Mouse (Mus musculus): ENCODE measurements around the gene Ptpn11.
"Not testable (repeated sequence)": the region's sequence is repeated elsewhere in the genome, so short reads cannot be mapped to it uniquely, and the experiment has no call there.

Gene Ptpn11

DNA sequence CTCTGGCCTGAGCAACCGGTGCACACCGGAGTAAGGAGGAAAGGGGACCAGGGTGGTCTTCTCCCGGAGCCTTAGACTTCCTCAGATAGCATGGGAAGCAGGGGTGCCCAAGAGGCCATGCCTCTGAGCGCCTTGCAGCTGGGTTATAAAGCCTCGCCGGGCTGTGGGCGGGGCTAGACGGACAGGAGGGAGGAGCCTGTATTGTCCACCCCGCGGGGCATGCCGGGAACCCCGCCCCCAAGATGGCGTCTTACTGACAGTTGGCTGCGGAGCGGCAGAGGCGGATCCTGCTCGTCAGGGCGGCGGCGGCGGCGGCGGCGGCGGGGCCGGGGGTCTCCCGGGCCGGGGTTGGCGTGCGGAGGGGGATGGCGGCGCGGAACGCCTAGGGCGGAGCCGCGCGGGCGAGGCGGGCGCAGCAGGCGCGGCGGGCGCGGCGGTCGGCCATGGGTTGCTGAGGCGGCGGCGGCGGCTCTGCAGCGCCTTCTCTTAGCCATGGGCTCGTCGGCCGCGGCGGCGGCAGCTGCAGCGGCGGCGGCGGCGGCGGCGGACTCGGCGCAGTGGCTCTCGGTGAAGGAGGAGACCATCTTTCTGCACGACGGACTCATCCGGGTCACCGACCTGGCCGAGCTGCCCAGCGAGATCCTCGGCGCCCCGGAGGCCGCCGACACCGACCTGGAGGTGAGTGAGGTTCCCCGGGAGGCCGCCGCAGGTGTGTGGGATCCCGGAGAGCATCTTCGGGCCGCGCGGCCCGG is 29.0 kb upstream of the Ptpn11 start, which contains the start of gene Hectd4:
Gene Hectd4 (plus strand): TSS at position 240 of the 752 bp plus-strand sequence.
- ChIA-PET CTCF (interaction anchor here in 3 of 4 experiments (0.6 to 1.4 kb wide), 5 partner anchors 9 to 180 kb away, joined by 3 to 4 read pairs (median 3); no protein-coding TSS in a partner anchor), POLR2A (interaction anchor here (0.6 to 10.0 kb wide), 34 partner anchors 9 to 852 kb away, joined by 3 to 153 read pairs (median 4); partner anchors contain the start of genes Naa25 (in 3 of the 4), Rpl6 (in 2 of the 4) and Trafd1 (in 1 of the 4))

- CTCF ChIA-PET, result interaction anchor here in 2 of 4 experiments (0.6 to 0.8 kb wide), 3 partner anchors 43 to 253 kb away, joined by 3 read pairs; no protein-coding TSS in a partner anchor
- POLR2A ChIA-PET, result interaction anchor here in 3 of 4 experiments (0.7 to 10.0 kb wide), 11 partner anchors 11 to 269 kb away, joined by 3 to 153 read pairs (median 4); partner anchors contain the start of gene Rpl6 (in 2 of the 3)
Measured at GRCm38 (mm10) chr5:121219190-121219589, 28.0 kb upstream of the Ptpn11 start.

- POLR2A ChIA-PET, result interaction anchor here in 2 of 4 experiments (0.6 to 10.0 kb wide), 2 partner anchors 10 to 234 kb away, joined by 9 to 153 read pairs; partner anchors contain the start of genes Rpl6 (in 1 of the 2) and Tmem116 (in 1 of the 2)
Measured at GRCm38 (mm10) chr5:121217313-121217634, 26.1 kb upstream of the Ptpn11 start.

DNA sequence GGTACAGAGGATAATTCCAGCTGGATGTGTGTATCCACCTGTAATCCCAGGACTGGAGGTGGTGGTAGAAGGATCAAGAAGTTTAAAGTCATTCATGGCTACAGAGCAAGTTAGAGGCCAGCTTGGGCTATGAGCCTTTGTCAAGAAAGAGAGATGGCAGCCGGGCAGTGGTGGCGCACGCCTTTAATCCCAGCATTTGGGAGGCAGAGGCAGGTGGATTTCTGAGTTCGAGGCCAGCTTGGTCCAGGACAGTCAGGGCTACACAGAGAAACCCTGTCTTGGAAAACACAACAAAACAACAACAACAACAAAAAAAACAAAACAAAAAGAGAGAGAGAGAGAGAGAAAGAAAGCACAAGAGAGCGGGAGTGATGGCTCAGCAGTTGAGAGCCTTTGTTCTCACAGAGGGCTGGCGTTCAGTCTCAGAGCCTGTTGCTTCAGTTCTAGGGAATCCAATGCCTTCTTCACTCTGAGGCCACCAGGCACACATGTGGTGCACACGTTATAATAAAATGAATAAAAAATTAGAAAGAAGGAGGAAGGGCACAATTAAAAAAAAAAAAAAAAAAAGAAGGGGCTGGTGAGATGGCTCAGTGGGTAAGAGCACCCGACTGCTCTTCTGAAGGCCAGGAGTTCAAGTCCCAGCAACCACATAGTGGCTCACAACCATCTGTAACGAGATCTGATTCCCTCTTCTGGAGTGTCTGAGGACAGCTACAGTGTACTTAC is 25.6 kb upstream of the Ptpn11 start:
- POLR2A ChIA-PET, result interaction anchor here (0.6 to 10.0 kb wide), 15 partner anchors 8 to 516 kb away, joined by 3 to 153 read pairs (median 5); partner anchors contain the start of genes Rpl6 (in 4 of the 4), Naa25 (in 1 of the 4) and Tmem116 (in 1 of the 4)
- CTCF ChIA-PET, result interaction anchor here in 3 of 4 experiments (0.5 to 2.0 kb wide), 7 partner anchors 9 to 1161 kb away, joined by 3 to 8 read pairs (median 4); no protein-coding TSS in a partner anchor

More at GRCm38 (mm10) chr5:121217313-121217634, 26.1 kb upstream of the Ptpn11 start:
- CTCF ChIA-PET, result interaction anchor here in 1 of 4 experiments (0.5 to 0.7 kb wide), 2 partner anchors 121 to 1160 kb away, joined by 4 to 6 read pairs; no protein-coding TSS in a partner anchor

DNA sequence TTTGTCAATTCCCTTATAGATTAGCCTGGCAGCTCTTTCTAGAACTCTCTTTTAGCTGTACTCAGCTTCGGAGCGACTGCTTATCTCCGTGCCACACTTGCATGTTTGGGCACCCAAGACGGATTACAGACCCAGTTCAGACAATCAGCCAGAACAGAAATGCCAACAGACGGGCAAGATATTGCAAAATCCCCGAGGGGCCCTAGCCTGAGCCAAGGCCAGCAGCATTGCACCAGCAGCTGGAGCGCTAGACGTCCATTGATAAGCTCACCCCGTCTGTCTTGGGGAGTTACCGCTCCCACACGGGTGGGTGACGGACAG is 24.9 kb upstream of the Ptpn11 start:
- POLR2A ChIA-PET, result interaction anchor here (0.6 to 10.0 kb wide), 15 partner anchors 9 to 261 kb away, joined by 3 to 153 read pairs (median 4); partner anchors contain the start of genes Rpl6 (in 4 of the 4) and Naa25 (in 1 of the 4)
- CTCF ChIA-PET, result interaction anchor here in 3 of 4 experiments (0.5 to 2.0 kb wide), 8 partner anchors 10 to 308 kb away, joined by 3 to 8 read pairs (median 3); no protein-coding TSS in a partner anchor

- ChIA-PET CTCF (interaction anchor here in 3 of 4 experiments (0.5 to 2.0 kb wide), 10 partner anchors 11 to 390 kb away, joined by 3 to 8 read pairs (median 3); no protein-coding TSS in a partner anchor), POLR2A (interaction anchor here (0.6 to 10.0 kb wide), 18 partner anchors 8 to 687 kb away, joined by 3 to 153 read pairs (median 4); partner anchors contain the start of genes Rpl6 (in 4 of the 4) and Naa25 (in 1 of the 4))
Measured at GRCm38 (mm10) chr5:121215380-121216125, 24.4 kb upstream of the Ptpn11 start.

DNA sequence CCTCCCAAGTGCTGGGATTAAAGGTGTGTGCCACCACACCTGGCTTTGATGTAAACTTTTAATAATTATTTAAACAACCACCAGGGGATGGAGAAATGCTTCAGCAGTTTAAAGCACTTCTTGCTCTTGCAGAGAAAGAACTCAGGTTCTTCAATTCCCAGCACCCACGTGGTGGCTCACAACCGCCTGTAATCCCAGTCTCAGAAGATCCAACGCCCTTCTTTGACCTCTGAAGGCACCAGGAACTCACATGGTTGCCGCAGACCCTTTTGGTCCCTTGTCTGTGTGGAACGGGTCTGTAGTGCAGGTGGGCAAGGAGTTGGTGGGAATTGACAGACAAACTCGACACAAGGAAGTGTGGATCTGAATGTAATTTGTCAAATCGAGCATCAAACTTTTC is 23.5 kb upstream of the Ptpn11 start:
- CTCF ChIA-PET, result interaction anchor here in 2 of 4 experiments (1.3 to 2.0 kb wide), 3 partner anchors 11 to 180 kb away, joined by 4 to 8 read pairs (median 4); no protein-coding TSS in a partner anchor
- POLR2A ChIA-PET, result interaction anchor here in 3 of 4 experiments (0.8 to 10.0 kb wide), 5 partner anchors 7 to 262 kb away, joined by 3 to 153 read pairs (median 13); partner anchors contain the start of gene Rpl6 (in 3 of the 3)

- CTCF ChIA-PET, result interaction anchor here in 1 of 4 experiments (0.6 kb wide), 1 partner anchor 83 kb away, joined by 6 read pairs; no protein-coding TSS in a partner anchor
- POLR2A ChIA-PET, result interaction anchor here (0.6 to 10.0 kb wide), 24 partner anchors 4 to 380 kb away, joined by 3 to 153 read pairs (median 4); partner anchors contain the start of genes Hectd4 (in 3 of the 4), Naa25 (in 1 of the 4) and Rpl6 (in 1 of the 4)
Measured at GRCm38 (mm10) chr5:121212108-121212507, 20.9 kb upstream of the Ptpn11 start.

GRCm38 (mm10) chr5:121210601-121210924 is 19.4 kb upstream of the Ptpn11 start:
- ChIA-PET POLR2A (interaction anchor here (0.6 to 9.4 kb wide), 47 partner anchors 6 to 534 kb away, joined by 3 to 153 read pairs (median 4); partner anchors contain the start of genes Hectd4 (in 3 of the 4), Naa25 (in 2 of the 4), Trafd1 (in 2 of the 4) and Erp29 (in 1 of the 4)), CTCF (interaction anchor here in 2 of 4 experiments (0.6 to 1.7 kb wide), 2 partner anchors 9 to 38 kb away, joined by 4 to 9 read pairs; partner anchors contain the start of gene Hectd4 (in 1 of the 2))

DNA sequence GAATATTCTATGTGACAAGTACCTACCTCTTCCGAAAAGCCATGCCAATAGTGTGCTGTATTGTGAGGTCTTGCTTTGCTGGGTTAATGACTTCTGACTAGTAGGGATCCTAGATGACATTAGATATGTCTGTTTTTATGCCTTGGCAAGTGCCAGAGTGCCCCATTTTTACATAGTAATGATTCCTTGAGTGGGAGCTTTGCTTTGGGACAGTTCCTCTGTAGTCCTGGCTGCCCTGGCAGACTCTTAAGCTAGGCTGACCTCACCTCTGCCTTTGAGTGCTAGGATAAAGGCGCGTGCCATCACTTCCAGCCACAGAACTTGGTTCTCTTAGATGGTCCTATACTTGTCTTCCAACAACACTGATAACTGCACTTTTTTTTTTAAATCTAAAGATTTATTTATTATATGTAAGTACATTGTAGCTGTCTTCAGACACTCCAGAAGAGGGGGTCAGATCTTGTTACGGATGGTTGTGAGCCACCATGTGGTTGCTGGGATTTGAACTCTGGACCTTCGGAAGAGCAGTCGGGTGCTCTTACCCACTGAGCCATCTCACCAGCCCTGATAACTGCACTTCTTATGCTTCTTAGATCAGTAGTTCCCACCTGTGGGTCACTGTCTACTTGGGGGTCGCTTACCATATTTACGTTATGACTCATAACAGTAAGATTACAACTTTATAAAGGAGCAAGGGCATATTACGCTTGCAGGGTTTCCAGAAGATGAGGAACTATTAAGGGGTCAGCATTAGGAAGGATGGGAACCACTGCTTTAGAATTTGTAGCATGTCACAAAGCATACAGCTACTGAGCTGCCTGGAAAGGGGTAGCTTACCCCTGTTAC is 18.8 kb upstream of the Ptpn11 start:
- CTCF ChIA-PET, result interaction anchor here in 1 of 4 experiments (1.7 kb wide), 1 partner anchor 10 kb away, joined by 4 read pairs; the partner anchor contains the start of gene Hectd4
- POLR2A ChIA-PET, result interaction anchor here (0.7 to 9.4 kb wide), 43 partner anchors 6 to 382 kb away, joined by 3 to 153 read pairs (median 4); partner anchors contain the start of genes Hectd4 (in 3 of the 4), Naa25 (in 2 of the 4), Trafd1 (in 2 of the 4) and Erp29 (in 1 of the 4)

- ChIA-PET CTCF (no interaction called here), POLR2A (interaction anchor here in 2 of 4 experiments (0.6 to 9.4 kb wide), 10 partner anchors 9 to 398 kb away, joined by 3 to 153 read pairs (median 4); partner anchors contain the start of gene Hectd4 (in 1 of the 2))
Measured at GRCm38 (mm10) chr5:121206984-121207383, 15.8 kb upstream of the Ptpn11 start.

DNA sequence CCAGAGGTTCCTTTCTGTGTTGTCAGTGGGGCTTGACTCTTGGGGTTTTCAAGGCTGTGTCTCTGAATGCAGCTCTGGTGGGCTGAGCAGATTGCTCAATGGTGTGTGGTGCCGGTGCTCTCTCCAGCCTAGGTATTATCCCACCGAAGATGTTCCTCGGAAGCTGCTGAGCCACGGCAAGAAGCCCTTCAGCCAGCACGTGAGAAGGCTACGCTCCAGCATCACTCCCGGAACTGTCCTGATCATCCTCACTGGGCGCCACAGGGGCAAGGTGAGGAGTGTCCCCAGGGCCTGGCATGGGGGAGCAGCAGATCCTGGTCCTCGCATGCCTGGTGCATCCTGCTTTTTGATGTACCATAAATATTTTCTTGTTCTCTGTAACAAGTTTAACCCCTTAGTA is 15.3 kb upstream of the Ptpn11 start:
- ChIA-PET POLR2A (interaction anchor here in 3 of 4 experiments (0.6 to 9.4 kb wide), 15 partner anchors 9 to 398 kb away, joined by 3 to 153 read pairs (median 5); partner anchors contain the start of genes Hectd4 (in 1 of the 3) and Naa25 (in 1 of the 3)), CTCF (no interaction called here)

- POLR2A ChIA-PET, result interaction anchor here in 3 of 4 experiments (0.6 to 9.4 kb wide), 25 partner anchors 8 to 531 kb away, joined by 3 to 153 read pairs (median 5); partner anchors contain the start of genes Hectd4 (in 2 of the 3), Naa25 (in 1 of the 3) and Oas1a (in 1 of the 3)
- CTCF ChIA-PET, result not testable (repeated sequence)
Measured at GRCm38 (mm10) chr5:121205537-121206130, 14.4 kb upstream of the Ptpn11 start.

GRCm38 (mm10) chr5:121204132-121205089 is 13.2 kb upstream of the Ptpn11 start, which contains the start of gene Rpl6:
TSS of gene Rpl6 (plus strand) at chr5:121204481.
- ChIA-PET CTCF (interaction anchor here in 1 of 4 experiments (0.6 to 0.7 kb wide), 2 partner anchors 273 to 1381 kb away, joined by 3 read pairs; no protein-coding TSS in a partner anchor), POLR2A (interaction anchor here (0.6 to 9.4 kb wide), 65 partner anchors 9 to 1586 kb away, joined by 3 to 153 read pairs (median 4); partner anchors contain the start of genes Hectd4 (in 2 of the 4), Naa25 (in 2 of the 4), Oas1c (in 1 of the 4) and Trafd1 (in 1 of the 4))

All from embryonic stem cell, embryonic (primary cell).